Mouse (Mus musculus) cortical plate, adult 2 months (tissue): ENCODE measurements at regions not wholly inside any gene's neighbourhood (a gene's known extent, or its start where the extent isn't known, plus 50 kb on each side); places are given as distances from the start of the nearest gene placed in this dataset.

Source experiments
- CTCF ChIP-seq: fragments of 200-500 bp; IDR thresholded peaks from 2 replicates; pipeline ENCODE4 v1.5.1; 2011; ENCODE audit warnings: mild to moderate bottlenecking, control low read depth, low read length; ENCODE audit not compliant: insufficient read depth; ENCODE audit errors: extremely low read depth
- POLR2A ChIP-seq: fragments of 200-500 bp; IDR thresholded peaks from 2 replicates; pipeline ENCODE4 v1.6.1; 2011; ENCODE audit warnings: mild to moderate bottlenecking, low read length, control low read depth; ENCODE audit not compliant: insufficient read depth; ENCODE audit errors: extremely low read depth

DNA sequence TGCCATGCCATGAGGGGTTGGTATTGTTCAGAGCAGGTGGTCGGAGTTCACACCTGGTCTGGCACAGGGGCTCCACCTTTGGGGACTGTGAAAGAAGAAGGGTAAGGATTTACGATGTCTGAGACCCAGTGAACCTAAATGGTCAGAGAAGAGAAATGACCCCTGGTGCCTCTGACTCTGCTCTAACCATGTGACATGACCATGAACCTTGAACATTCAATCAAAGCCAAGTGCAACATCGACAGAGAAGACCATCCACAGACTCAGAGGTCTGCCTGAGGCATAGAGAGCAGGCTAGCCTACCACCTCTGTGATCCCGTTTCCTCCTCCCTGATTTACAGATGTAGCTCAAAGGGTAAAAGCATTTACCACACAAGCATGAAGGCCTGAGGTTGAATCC is 340.0 kb downstream of the Gm9195 start:
- TF ChIP-seq CTCF: no peak
- no peak for TF ChIP-seq POLR2A
